Mouse (Mus musculus): ENCODE measurements around the gene Synj2. TPM values are rescaled to one million over a fixed set of nuclear protein-coding genes. Genes with fewer than 3 reads are reported as not detected.

Synj2 gene
- total and polyA plus RNA-seq, 3 experiments, result 0.02 to 0.11 TPM; not detected in 1

- DNase-seq (ENCODE audit: low spot score) (no peak), ATAC-seq (ENCODE audit: extremely low read depth, insufficient number of reproducible peaks, low FRiP score, poor library complexity, severe bottlenecking) (no peak)
- TF ChIP-seq CTCF (IDR thresholded peaks at IDR 0.05; ENCODE audit: low read depth, low read length) (no peak), TAL1 (conservative IDR thresholded peaks at IDR 0.05; ENCODE audit: low read depth, low read length) (no peak), GATA2 (IDR thresholded peaks at IDR 0.05; ENCODE audit: borderline replicate concordance, low read depth, low read length) (no peak), POLR2AphosphoS5 (IDR thresholded peaks at IDR 0.05; ENCODE audit: insufficient replicate concordance, low read depth, low read length) (no peak), GATA1 (IDR thresholded peaks at IDR 0.05; ENCODE audit: borderline replicate concordance, low read length) (no peak)
- H3K36me3 ChIP-seq (replicated peaks), result peaks cover 5% of the 10 kb centered on the region
- H3K27me3 ChIP-seq (ENCODE audit: insufficient read depth, low read length), result peaks cover 28% of the 10 kb centered on the region
- H3K4me3 ChIP-seq (ENCODE audit: low read depth, low read length), result no peak overlapping the region
- no peaks in the 10 kb centered on the region for H3K9me3 ChIP-seq (replicated peaks)
- H3K4me1 ChIP-seq (ENCODE audit: insufficient read depth, low read depth, low read length), result peaks cover 3% of the 10 kb centered on the region; the same call in 1 of the 2 replicates
Observed at GRCm38 (mm10) chr17:6036872-6037271, 95.8 kb downstream of the Synj2 start.

- H3K4me3 ChIP-seq (ENCODE audit: low read depth, low read length), result no peak overlapping the region
- H3K4me1 ChIP-seq (ENCODE audit: insufficient read depth, low read depth, low read length), result peaks cover 3% of the 10 kb centered on the region; the same call in 1 of the 2 replicates
- peaks cover 11% of the 10 kb centered on the region for H3K36me3 ChIP-seq (replicated peaks)
- ATAC-seq (ENCODE audit: extremely low read depth, insufficient number of reproducible peaks, low FRiP score, poor library complexity, severe bottlenecking) (no peak), DNase-seq (ENCODE audit: low spot score) (no peak)
- H3K27me3 ChIP-seq (ENCODE audit: insufficient read depth, low read length), result peaks cover 25% of the 10 kb centered on the region
- no peaks in the 10 kb centered on the region for H3K9me3 ChIP-seq (replicated peaks)
- TF ChIP-seq GATA1 (IDR thresholded peaks at IDR 0.05; ENCODE audit: borderline replicate concordance, low read length) (no peak), POLR2AphosphoS5 (IDR thresholded peaks at IDR 0.05; ENCODE audit: insufficient replicate concordance, low read depth, low read length) (no peak), TAL1 (conservative IDR thresholded peaks at IDR 0.05; ENCODE audit: low read depth, low read length) (no peak), CTCF (IDR thresholded peaks at IDR 0.05; ENCODE audit: low read depth, low read length) (no peak), GATA2 (IDR thresholded peaks at IDR 0.05; ENCODE audit: borderline replicate concordance, low read depth, low read length) (no peak)
Observed at GRCm38 (mm10) chr17:6037507-6037906, 96.4 kb downstream of the Synj2 start.

- ATAC-seq (ENCODE audit: extremely low read depth, insufficient number of reproducible peaks, low FRiP score, poor library complexity, severe bottlenecking), result no peak
- Histone ChIP-seq H3K9me3 (replicated peaks) (no peaks in the 10 kb centered on the region), H3K4me1 (ENCODE audit: insufficient read depth, low read depth, low read length) (no peaks in the 10 kb centered on the region), H3K4me3 (ENCODE audit: low read depth, low read length) (no peak overlapping the region), H3K27me3 (ENCODE audit: insufficient read depth, low read length) (no peaks in the 10 kb centered on the region), H3K36me3 (replicated peaks) (peaks cover 67% of the 10 kb centered on the region)
- no peak for DNase-seq (ENCODE audit: low spot score)
- TF ChIP-seq CTCF (IDR thresholded peaks at IDR 0.05; ENCODE audit: low read depth, low read length) (no peak), POLR2AphosphoS5 (IDR thresholded peaks at IDR 0.05; ENCODE audit: insufficient replicate concordance, low read depth, low read length) (no peak), GATA2 (IDR thresholded peaks at IDR 0.05; ENCODE audit: borderline replicate concordance, low read depth, low read length) (no peak), GATA1 (IDR thresholded peaks at IDR 0.05; ENCODE audit: borderline replicate concordance, low read length) (no peak), TAL1 (conservative IDR thresholded peaks at IDR 0.05; ENCODE audit: low read depth, low read length) (no peak)
Observed at GRCm38 (mm10) chr17:6052801-6053200, 111.7 kb downstream of the Synj2 start.

- peaks cover 65% of the 10 kb centered on the region for H3K36me3 ChIP-seq (replicated peaks)
- ATAC-seq (ENCODE audit: extremely low read depth, insufficient number of reproducible peaks, low FRiP score, poor library complexity, severe bottlenecking), result no peak
- H3K4me1 ChIP-seq (ENCODE audit: insufficient read depth, low read depth, low read length), result no peaks in the 10 kb centered on the region
- no peak overlapping the region for H3K4me3 ChIP-seq (ENCODE audit: low read depth, low read length)
- DNase-seq (ENCODE audit: low spot score), result peak; percentile 13
- H3K9me3 ChIP-seq (replicated peaks), result no peaks in the 10 kb centered on the region
- no peaks in the 10 kb centered on the region for H3K27me3 ChIP-seq (ENCODE audit: insufficient read depth, low read length)
- TF ChIP-seq CTCF (IDR thresholded peaks at IDR 0.05; ENCODE audit: low read depth, low read length), result no peak; the same call in 1 of the 2 replicates
- no peak for TF ChIP-seq TAL1 (conservative IDR thresholded peaks at IDR 0.05; ENCODE audit: low read depth, low read length)
- TF ChIP-seq GATA2 (IDR thresholded peaks at IDR 0.05; ENCODE audit: borderline replicate concordance, low read depth, low read length), result no peak
Observed at GRCm38 (mm10) chr17:6054934-6055355, 113.9 kb downstream of the Synj2 start.

GRCm38 (mm10) chr17:6062793-6063192 is 121.7 kb downstream of the Synj2 start:
- ATAC-seq (ENCODE audit: extremely low read depth, insufficient number of reproducible peaks, low FRiP score, poor library complexity, severe bottlenecking) (no peak), DNase-seq (ENCODE audit: low spot score) (no peak)
- H3K4me1 ChIP-seq (ENCODE audit: insufficient read depth, low read depth, low read length), result no peaks in the 10 kb centered on the region
- TF ChIP-seq GATA2 (IDR thresholded peaks at IDR 0.05; ENCODE audit: borderline replicate concordance, low read depth, low read length) (no peak), GATA1 (IDR thresholded peaks at IDR 0.05; ENCODE audit: borderline replicate concordance, low read length) (no peak), TAL1 (conservative IDR thresholded peaks at IDR 0.05; ENCODE audit: low read depth, low read length) (no peak), POLR2AphosphoS5 (IDR thresholded peaks at IDR 0.05; ENCODE audit: insufficient replicate concordance, low read depth, low read length) (no peak), CTCF (IDR thresholded peaks at IDR 0.05; ENCODE audit: low read depth, low read length) (no peak)
- no peak overlapping the region for H3K4me3 ChIP-seq (ENCODE audit: low read depth, low read length)
- no peaks in the 10 kb centered on the region for H3K9me3 ChIP-seq (replicated peaks)
- no peaks in the 10 kb centered on the region for H3K27me3 ChIP-seq (ENCODE audit: insufficient read depth, low read length)
- peaks cover 72% of the 10 kb centered on the region for H3K36me3 ChIP-seq (replicated peaks)

GRCm38 (mm10) chr17:6063532-6063931 is 122.5 kb downstream of the Synj2 start:
- TF ChIP-seq GATA1 (IDR thresholded peaks at IDR 0.05; ENCODE audit: borderline replicate concordance, low read length), result no peak
- no peak for TF ChIP-seq GATA2 (IDR thresholded peaks at IDR 0.05; ENCODE audit: borderline replicate concordance, low read depth, low read length)
- no peak for TF ChIP-seq TAL1 (conservative IDR thresholded peaks at IDR 0.05; ENCODE audit: low read depth, low read length)
- no peak for TF ChIP-seq POLR2AphosphoS5 (IDR thresholded peaks at IDR 0.05; ENCODE audit: insufficient replicate concordance, low read depth, low read length)
- no peak for TF ChIP-seq CTCF (IDR thresholded peaks at IDR 0.05; ENCODE audit: low read depth, low read length)
- Histone ChIP-seq H3K36me3 (replicated peaks) (peaks cover 71% of the 10 kb centered on the region), H3K4me3 (ENCODE audit: low read depth, low read length) (no peak overlapping the region), H3K27me3 (ENCODE audit: insufficient read depth, low read length) (no peaks in the 10 kb centered on the region), H3K9me3 (replicated peaks) (no peaks in the 10 kb centered on the region), H3K4me1 (ENCODE audit: insufficient read depth, low read depth, low read length) (no peaks in the 10 kb centered on the region)
- no peak for ATAC-seq (ENCODE audit: extremely low read depth, insufficient number of reproducible peaks, low FRiP score, poor library complexity, severe bottlenecking)
- no peak for DNase-seq (ENCODE audit: low spot score)
